Mouse (Mus musculus) midbrain, embryonic 13.5 days (tissue): ENCODE measurements at regions not wholly inside any gene's neighbourhood (a gene's known extent, or its start where the extent isn't known, plus 50 kb on each side); places are given as distances from the start of the nearest gene placed in this dataset.
"Not testable (repeated sequence)": the region's sequence is repeated elsewhere in the genome, so short reads cannot be mapped to it uniquely, and the experiment has no call there.

ENCODE experiments used
- ATAC-seq: fragments of 200-750 bp; cut with Nextera tagmentation; 2 replicates; pipeline ENCODE4 v1.8.0; 2017; ENCODE audit warnings: mild to moderate bottlenecking, moderate TSS enrichment, moderate library complexity
- H3K27ac ChIP-seq: fragments of 300-500 bp; sonication (generic); 2 replicates; pipeline ENCODE4 v1.5.1; 2015; ENCODE audit warnings: inconsistent platforms, mild to moderate bottlenecking, moderate library complexity
- H3K27me3 ChIP-seq: fragments of 300-500 bp; sonication (generic); 2 replicates; pipeline ENCODE4 v1.6.1; 2015; ENCODE audit warnings: mild to moderate bottlenecking, inconsistent platforms
- H3K36me3 ChIP-seq: fragments of 300-500 bp; sonication (generic); 2 replicates; pipeline ENCODE4 v1.6.1; 2015; ENCODE audit warnings: mild to moderate bottlenecking, inconsistent platforms
- H3K4me1 ChIP-seq: fragments of 300-500 bp; sonication (generic); replicated peaks from 2 replicates; pipeline ENCODE4 v1.6.1; 2015; ENCODE audit warnings: inconsistent platforms
- H3K4me2 ChIP-seq: fragments of 300-500 bp; sonication (generic); replicated peaks from 2 replicates; pipeline ENCODE4 v1.6.1; 2015; ENCODE audit warnings: moderate library complexity, mild to moderate bottlenecking, inconsistent platforms
- H3K4me3 ChIP-seq: fragments of 300-500 bp; sonication (generic); replicated peaks from 2 replicates; pipeline ENCODE4 v1.5.1; 2015; ENCODE audit warnings: mild to moderate bottlenecking, inconsistent platforms
- H3K9ac ChIP-seq: fragments of 300-500 bp; sonication (generic); replicated peaks from 2 replicates; pipeline ENCODE4 v1.6.1; 2015; ENCODE audit warnings: mild to moderate bottlenecking, inconsistent platforms
- H3K9me3 ChIP-seq: fragments of 300-500 bp; sonication (generic); 2 replicates; pipeline ENCODE4 v1.6.1; 2016; ENCODE audit warnings: mild to moderate bottlenecking, inconsistent platforms
- WGBS: fragments of 180-500 bp; shearing (Covaris S2); methylation state at CpG from one replicate; pipeline ENCODE4 v1.1.7; 2015; 5-methylcytosine and 5-hydroxymethylcytosine counted together

DNA sequence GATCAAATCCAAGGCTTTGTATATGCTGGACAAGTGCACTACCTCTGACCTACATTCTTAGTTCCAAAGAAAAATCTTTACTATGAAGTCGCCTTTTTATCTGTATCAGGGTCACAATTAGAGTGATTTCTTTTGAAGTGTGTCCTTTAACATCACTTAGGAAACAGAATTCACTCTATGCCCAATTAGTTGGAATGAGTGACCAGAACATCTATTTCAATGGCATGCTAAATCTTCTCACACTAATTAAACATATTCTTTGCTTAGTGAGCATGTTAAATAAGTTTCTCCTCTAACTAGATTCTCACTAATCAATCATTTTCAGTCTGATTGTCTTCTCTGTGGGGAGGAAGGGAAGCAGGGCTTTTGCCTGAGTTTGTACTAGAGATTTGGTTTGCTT is 84.9 kb downstream of the Arl6ip6 start:
- Histone ChIP-seq H3K36me3 (no peaks in the 10 kb centered on the region), H3K27me3 (no peaks in the 10 kb centered on the region), H3K9ac (no peak overlapping the region), H3K9me3 (no peaks in the 10 kb centered on the region), H3K4me1 (no peaks in the 10 kb centered on the region), H3K4me2 (no peak overlapping the region), H3K4me3 (no peak overlapping the region), H3K27ac (no peak overlapping the region)
- no peak for ATAC-seq
- WGBS, result 36% methylated on average over 1 of the region's 1 CpGs

DNA sequence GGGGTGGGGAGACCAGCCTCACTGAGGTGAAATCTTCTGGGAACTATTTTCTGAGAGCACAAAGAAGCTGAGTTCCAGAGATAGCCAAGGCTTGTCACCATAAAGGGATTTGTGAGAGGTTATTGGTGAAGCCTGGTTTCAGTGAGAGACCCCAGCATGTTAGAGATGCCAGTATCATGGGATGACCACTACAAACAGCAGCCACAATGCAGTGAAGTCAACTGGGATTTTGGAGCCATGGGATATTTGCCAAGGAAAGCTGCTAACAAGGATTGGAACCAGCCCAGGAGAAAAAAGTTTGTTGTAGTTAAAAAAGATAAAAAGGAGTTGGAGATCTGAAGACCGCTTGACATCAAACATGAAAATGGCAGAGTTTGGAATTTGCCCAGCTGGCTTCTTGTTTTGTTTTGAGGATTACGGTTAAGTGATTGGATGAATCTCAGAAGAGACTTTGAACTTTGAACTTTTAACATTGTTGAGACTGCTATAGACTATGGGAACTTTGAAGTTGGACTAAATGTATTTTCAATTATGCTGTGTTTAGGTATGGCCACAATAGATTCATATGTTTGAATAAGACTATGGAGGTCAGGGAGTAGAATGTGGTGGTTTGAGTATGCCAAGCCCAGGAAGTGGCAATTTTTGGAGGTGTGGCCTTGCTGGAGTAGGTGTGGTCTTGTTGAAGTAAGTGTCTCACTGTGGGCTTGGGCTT is 110.3 kb downstream of the Arl6ip6 start:
- Histone ChIP-seq H3K4me1 (no peaks in the 10 kb centered on the region), H3K9me3 (no peaks in the 10 kb centered on the region), H3K4me3 (no peak overlapping the region), H3K9ac (no peak overlapping the region), H3K4me2 (no peak overlapping the region), H3K27me3 (no peaks in the 10 kb centered on the region), H3K27ac (no peak overlapping the region), H3K36me3 (no peaks in the 10 kb centered on the region)
- no peak for ATAC-seq
- WGBS, result 83% methylated on average over 2 of the region's 2 CpGs

DNA sequence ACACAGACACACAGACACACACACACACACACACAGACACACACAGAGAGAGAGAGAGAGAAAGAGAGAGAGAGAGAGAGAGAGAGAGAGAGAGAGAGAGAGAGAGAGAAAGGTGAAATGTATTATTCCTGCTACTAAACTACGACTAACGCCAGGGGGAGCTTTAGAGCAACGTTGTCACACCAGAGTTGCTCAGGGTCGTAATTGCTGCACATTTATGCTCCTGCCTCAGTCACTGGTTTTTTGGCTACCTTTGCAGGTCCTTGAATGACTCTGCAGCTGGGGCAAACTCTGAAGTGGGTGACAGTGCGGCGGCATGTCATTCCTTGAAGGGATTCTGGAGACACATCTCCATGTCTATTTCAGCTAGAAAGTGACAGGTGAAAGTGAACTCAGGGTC is 139.2 kb downstream of the Arl6ip6 start:
- no peaks in the 10 kb centered on the region for H3K36me3 ChIP-seq
- 30% methylated on average over 6 of the region's 6 CpGs for WGBS
- H3K4me3 ChIP-seq, result no peak overlapping the region
- no peaks in the 10 kb centered on the region for H3K9me3 ChIP-seq
- no peaks in the 10 kb centered on the region for H3K27me3 ChIP-seq
- no peak overlapping the region for H3K27ac ChIP-seq
- ATAC-seq, result 0 out of 2 replicates have a peak, but pooled peaks have one; percentile 53
- H3K9ac ChIP-seq, result no peak overlapping the region
- H3K4me1 ChIP-seq, result no peaks in the 10 kb centered on the region
- no peak overlapping the region for H3K4me2 ChIP-seq

DNA sequence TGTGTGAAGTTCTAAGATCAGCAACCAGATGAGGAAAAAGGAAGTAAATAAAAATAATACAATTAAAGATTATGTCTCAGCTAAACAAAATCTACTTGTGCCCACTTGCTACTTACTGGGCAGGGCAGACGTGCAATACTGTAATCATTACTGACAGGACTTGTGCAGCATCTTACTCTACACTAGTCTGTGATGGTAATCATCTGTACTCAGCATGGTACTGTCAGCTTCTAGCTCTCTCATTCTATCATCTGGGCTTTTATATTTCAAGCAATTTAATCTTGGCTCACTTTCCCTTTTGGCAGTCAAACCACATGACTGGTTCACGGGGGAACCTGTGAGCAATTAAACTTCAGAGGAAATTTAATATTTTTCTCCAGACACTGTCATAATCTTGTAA is 167.5 kb downstream of the Arl6ip6 start:
- H3K4me1 ChIP-seq, result no peaks in the 10 kb centered on the region
- no peak overlapping the region for H3K9ac ChIP-seq
- no peaks in the 10 kb centered on the region for H3K9me3 ChIP-seq
- no peaks in the 10 kb centered on the region for H3K27me3 ChIP-seq
- no peak overlapping the region for H3K4me2 ChIP-seq
- WGBS, result 73% methylated on average over 2 of the region's 2 CpGs
- no peak overlapping the region for H3K4me3 ChIP-seq
- no peak overlapping the region for H3K27ac ChIP-seq
- no peaks in the 10 kb centered on the region for H3K36me3 ChIP-seq
- no peak for ATAC-seq

DNA sequence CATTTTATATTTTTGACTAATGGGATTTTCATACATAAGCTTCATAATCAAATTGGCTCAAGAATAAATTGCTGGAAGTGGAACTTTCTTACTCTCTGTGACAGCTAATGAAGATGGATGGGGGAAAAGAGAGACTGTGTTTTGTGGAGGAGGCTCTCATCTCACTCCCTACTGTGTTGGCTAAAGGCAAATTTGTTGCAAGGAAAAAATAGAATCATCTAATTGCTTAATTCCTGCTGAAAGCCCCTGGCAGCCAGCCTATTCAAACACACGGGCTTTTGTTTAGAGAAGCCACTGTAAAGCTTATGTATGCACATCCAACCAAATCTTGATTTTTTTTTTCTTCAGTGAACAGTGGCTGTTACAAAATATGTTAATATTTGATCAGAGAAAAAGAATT is 190.8 kb downstream of the Arl6ip6 start:
- Histone ChIP-seq H3K36me3 (no peaks in the 10 kb centered on the region), H3K9ac (no peak overlapping the region), H3K27ac (no peak overlapping the region), H3K4me2 (no peak overlapping the region), H3K4me3 (no peak overlapping the region), H3K9me3 (no peaks in the 10 kb centered on the region), H3K27me3 (peaks cover 18% of the 10 kb centered on the region; the same call in 1 of the 2 replicates), H3K4me1 (peaks cover 16% of the 10 kb centered on the region; the same call in 1 of the 2 replicates)
- peak; percentile 38; the same call in 1 of the 2 replicates for ATAC-seq
- 0% methylated on average over 1 of the region's 1 CpGs for WGBS

DNA sequence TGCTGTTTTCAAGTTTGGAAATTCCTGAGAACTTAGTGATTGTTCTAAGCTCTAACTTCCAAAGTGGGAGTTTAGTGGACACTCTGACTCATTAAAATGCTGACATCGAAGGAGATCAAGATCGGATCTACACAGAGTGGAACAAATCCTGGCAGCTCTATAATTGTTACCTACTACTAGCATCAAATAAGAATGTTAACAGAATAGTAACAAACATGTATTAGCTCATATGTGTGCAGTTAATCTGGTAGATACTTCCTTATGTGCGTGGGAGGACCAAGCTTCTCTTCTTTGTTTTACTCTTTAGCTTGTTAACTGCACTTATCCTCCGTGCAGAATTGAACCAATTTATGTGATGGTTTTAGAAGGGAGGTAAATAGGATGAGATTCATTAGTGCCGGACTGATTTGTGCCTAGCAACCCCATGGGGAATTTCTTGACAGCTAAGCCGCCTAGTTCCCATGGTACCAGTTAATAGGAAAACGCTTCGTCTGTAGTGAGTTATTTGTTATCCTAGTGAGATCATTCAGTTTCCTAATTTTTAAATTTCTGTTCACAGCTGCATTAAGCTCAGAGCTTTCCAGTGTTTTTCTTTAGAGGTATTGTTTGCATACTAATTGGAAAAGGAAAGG is 193.1 kb downstream of the Arl6ip6 start:
- peak; percentile 84 for ATAC-seq
- Histone ChIP-seq H3K27me3 (peaks cover 35% of the 10 kb centered on the region), H3K9ac (no peak overlapping the region), H3K4me2 (no peak overlapping the region), H3K4me1 (peaks cover 16% of the 10 kb centered on the region; the same call in 1 of the 2 replicates), H3K9me3 (no peaks in the 10 kb centered on the region), H3K27ac (no peak overlapping the region), H3K36me3 (no peaks in the 10 kb centered on the region), H3K4me3 (no peak overlapping the region)
- WGBS, result 9% methylated on average over 8 of the region's 8 CpGs

DNA sequence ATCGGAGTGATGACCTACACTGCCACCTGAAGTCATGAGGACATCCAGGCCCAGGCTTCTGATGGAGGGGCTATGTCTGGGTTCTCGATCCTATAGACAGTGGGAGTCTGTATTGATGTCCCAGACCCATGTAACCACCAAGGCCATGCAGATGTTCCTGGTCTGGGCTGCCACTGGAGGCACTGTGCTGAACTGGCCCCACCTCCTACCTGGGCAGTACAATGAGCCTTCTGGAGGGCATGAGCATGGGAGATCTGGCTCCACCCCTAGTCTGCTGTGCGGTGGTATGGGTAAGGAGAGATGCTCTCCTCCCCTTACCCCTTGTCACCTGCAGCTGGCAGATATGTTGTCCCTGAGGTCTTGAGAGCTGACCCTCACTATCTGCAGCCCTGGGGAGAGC is 197.1 kb downstream of the Arl6ip6 start:
- H3K4me2 ChIP-seq, result no peak overlapping the region
- no peak overlapping the region for H3K4me3 ChIP-seq
- H3K4me1 ChIP-seq, result peaks cover 10% of the 10 kb centered on the region; the same call in 1 of the 2 replicates
- H3K27ac ChIP-seq, result no peak overlapping the region
- no peak overlapping the region for H3K9ac ChIP-seq
- H3K9me3 ChIP-seq, result no peaks in the 10 kb centered on the region
- H3K36me3 ChIP-seq, result no peaks in the 10 kb centered on the region
- ATAC-seq, result peak; percentile 49
- 95% methylated on average over 3 of the region's 3 CpGs for WGBS
- H3K27me3 ChIP-seq, result peaks cover 29% of the 10 kb centered on the region

DNA sequence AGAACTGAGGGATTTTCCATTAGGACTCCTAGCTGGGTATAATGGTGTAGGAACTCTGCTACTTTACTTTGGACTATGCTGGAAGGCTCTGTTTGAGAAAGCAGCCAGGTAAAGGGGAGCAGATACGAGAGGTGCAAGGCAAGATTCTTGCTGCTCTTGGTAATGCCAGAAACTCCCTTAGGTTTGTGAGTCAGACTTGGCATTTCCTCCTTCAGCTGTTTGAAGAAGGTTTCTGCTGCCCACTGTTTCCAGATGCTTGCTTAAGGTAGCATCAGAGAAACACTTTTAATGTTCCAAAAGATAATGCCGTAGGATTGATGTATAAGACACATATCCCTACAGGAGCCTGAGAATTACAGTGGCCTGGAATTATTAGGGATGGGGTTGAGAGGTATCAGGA is 222.9 kb downstream of the Arl6ip6 start:
- Histone ChIP-seq H3K9ac (no peak overlapping the region), H3K36me3 (no peaks in the 10 kb centered on the region), H3K4me2 (no peak overlapping the region), H3K9me3 (no peaks in the 10 kb centered on the region), H3K27ac (no peak overlapping the region), H3K4me3 (no peak overlapping the region), H3K4me1 (no peaks in the 10 kb centered on the region), H3K27me3 (no peaks in the 10 kb centered on the region)
- 93% methylated on average over 2 of the region's 2 CpGs for WGBS
- no peak for ATAC-seq

DNA sequence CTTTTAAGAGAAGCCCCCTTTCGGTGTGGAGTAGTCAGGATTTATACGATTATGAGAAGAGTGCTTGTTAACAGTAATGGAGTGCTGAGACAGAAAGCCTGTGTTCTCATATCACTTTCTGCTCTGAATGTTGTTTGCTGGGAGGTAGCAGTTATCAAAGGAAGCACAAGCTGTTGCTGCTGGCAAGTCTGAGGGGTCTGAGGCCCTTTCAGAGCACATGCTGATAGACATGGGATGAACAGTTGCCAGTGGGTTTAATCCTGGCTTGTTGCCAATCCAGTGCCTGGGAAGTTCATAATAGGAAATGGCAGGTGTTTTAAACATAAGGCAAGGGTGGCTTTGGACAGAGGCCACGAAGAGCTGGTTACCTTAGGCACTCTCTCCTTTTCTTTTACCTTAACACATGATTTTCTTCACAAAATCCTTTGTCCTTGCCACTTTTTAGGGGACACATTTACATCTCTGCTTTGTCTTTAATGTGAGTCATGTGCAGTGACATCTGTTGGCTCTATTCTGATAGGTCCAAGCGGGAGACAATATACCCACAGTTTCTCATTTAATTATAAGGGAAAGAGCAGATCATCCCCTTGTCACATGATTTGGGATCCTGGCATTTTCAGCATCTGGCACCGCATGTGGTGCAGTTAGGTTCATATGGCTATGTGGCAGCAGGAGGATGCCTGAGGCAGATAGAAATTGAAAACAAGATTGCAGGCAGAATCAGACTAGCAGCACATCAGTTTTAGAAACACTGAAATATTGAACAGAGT is 245.7 kb downstream of the Arl6ip6 start:
- H3K9me3 ChIP-seq, result no peaks in the 10 kb centered on the region
- no peak overlapping the region for H3K4me3 ChIP-seq
- H3K27ac ChIP-seq, result peak overlapping the region; percentile 52
- peak; percentile 91 for ATAC-seq
- WGBS, result 50% methylated on average over 5 of the region's 5 CpGs
- no peak overlapping the region for H3K9ac ChIP-seq
- H3K4me2 ChIP-seq, result no peak overlapping the region
- H3K4me1 ChIP-seq, result peaks cover 9% of the 10 kb centered on the region; the same call in 1 of the 2 replicates
- no peaks in the 10 kb centered on the region for H3K36me3 ChIP-seq
- H3K27me3 ChIP-seq, result no peaks in the 10 kb centered on the region

DNA sequence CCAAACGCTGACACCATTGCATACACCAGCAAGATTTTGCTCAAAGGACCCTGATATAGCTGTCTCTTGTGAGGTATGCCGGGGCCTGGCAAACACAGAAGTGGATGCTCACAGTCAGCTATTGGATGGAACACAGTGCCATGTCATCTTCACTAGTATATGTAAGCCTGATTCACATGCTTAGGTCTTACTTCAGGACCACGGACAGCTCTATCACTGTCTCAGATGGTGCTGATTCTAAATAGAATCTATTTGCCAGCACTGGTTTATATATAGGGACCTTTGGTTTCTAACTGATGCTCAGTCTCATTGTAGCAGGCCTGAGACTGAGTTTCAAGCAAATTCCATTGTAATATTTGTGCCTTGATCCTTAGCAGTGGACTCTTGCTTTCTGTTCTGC is 248.8 kb downstream of the Arl6ip6 start:
- H3K4me1 ChIP-seq, H3K4me3 ChIP-seq, H3K27me3 ChIP-seq, H3K27ac ChIP-seq, H3K4me2 ChIP-seq, H3K36me3 ChIP-seq, H3K9me3 ChIP-seq, ATAC-seq, H3K9ac ChIP-seq: not testable (repeated sequence)
- 58% methylated on average over 3 of the region's 3 CpGs for WGBS

DNA sequence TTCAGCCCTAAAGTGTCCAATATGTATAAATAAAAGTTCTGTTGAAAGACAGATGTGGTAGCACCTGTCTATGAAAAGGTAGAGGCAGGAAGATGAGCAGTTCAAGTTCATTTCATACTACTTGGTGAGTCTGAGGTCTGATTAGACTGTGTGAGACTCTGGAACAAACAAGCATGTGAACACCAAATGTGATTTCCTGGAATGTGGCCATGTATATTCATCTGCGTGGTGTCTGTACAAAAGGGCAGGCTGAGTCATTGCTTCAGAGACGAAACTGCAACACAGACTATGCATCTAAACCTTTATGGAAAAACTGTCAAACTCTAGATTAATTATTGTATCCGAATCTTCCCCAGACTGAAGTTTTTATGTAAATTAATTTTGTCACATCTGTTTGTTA is 268.7 kb downstream of the Arl6ip6 start:
- no peaks in the 10 kb centered on the region for H3K9me3 ChIP-seq
- no peak overlapping the region for H3K4me3 ChIP-seq
- no peak overlapping the region for H3K27ac ChIP-seq
- 84% methylated on average over 3 of the region's 3 CpGs for WGBS
- ATAC-seq, result no peak
- no peaks in the 10 kb centered on the region for H3K27me3 ChIP-seq
- no peak overlapping the region for H3K9ac ChIP-seq
- no peaks in the 10 kb centered on the region for H3K4me1 ChIP-seq
- H3K4me2 ChIP-seq, result no peak overlapping the region
- no peaks in the 10 kb centered on the region for H3K36me3 ChIP-seq

DNA sequence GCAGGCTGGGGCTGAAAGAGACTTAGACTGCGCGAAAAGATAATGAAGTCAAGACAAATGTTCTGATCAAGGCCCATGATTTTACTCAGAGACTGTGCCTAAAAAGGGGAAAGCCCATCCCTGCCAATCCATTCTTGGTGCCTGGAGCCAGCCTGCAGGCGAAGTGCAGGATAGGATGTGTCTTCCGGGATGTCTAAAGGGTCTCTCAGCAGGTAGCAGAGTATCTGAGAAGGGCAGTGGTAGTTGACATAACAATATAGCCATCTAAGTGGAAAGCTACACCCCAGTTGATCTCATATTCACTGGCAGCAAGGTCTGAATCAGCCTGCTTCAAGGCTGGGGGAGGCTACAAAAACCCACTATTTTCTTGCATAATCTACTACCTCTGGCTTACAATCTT is 282.9 kb downstream of the Arl6ip6 start:
- Histone ChIP-seq H3K4me1 (no peaks in the 10 kb centered on the region), H3K9me3 (no peaks in the 10 kb centered on the region), H3K9ac (no peak overlapping the region), H3K27me3 (no peaks in the 10 kb centered on the region), H3K4me3 (no peak overlapping the region), H3K27ac (no peak overlapping the region), H3K4me2 (no peak overlapping the region), H3K36me3 (no peaks in the 10 kb centered on the region)
- ATAC-seq, result no peak
- 85% methylated on average over 4 of the region's 4 CpGs for WGBS
